Mouse (Mus musculus) heart, postnatal 0 days (tissue): ENCODE measurements around the gene Blzf1. TPM values are rescaled to one million over a fixed set of nuclear protein-coding genes. Genes with fewer than 3 reads are reported as not detected.
A peak's percentile ranks its signal among the peaks of the same experiment; 100 is the strongest.

Source experiments
- ATAC-seq: fragments of 200-750 bp; cut with Nextera tagmentation; 2 replicates; pipeline ENCODE4 v1.8.0; 2017; ENCODE audit warnings: low read depth, moderate number of reproducible peaks, moderate library complexity; ENCODE audit not compliant: insufficient read depth
- DNase-seq: peaks from one replicate; pipeline ENCODE4 v3.0.0-alpha.2; 2016; ENCODE audit warnings: low spot score
- H3K27ac ChIP-seq: fragments of 300-500 bp; sonication (generic); 2 replicates; pipeline ENCODE4 v1.5.1; 2014; ENCODE audit warnings: low read depth, mild to moderate bottlenecking
- H3K27me3 ChIP-seq: fragments of 300-500 bp; sonication (generic); 2 replicates; pipeline ENCODE4 v1.6.1; 2014; ENCODE audit warnings: low read length, mixed read lengths; ENCODE audit not compliant: control insufficient read depth, insufficient read depth
- H3K36me3 ChIP-seq: fragments of 300-500 bp; sonication (generic); replicated peaks from 2 replicates; pipeline ENCODE4 v1.6.1; 2014; ENCODE audit warnings: low read length, mixed read lengths; ENCODE audit not compliant: control insufficient read depth, insufficient read depth
- H3K4me1 ChIP-seq: fragments of 300-500 bp; sonication (generic); 2 replicates; pipeline ENCODE4 v1.6.1; 2014; ENCODE audit warnings: antibody characterized with exemption; ENCODE audit not compliant: control insufficient read depth, insufficient read depth
- H3K4me2 ChIP-seq: fragments of 300-500 bp; sonication (generic); 2 replicates; pipeline ENCODE4 v1.6.1; 2014; ENCODE audit warnings: low read depth, mild to moderate bottlenecking, low read length, moderate library complexity
- H3K4me3 ChIP-seq: fragments of 300-500 bp; sonication (generic); 2 replicates; pipeline ENCODE4 v1.5.1; 2014; ENCODE audit warnings: low read depth, low read length
- H3K9ac ChIP-seq: fragments of 300-500 bp; sonication (generic); replicated peaks from 2 replicates; pipeline ENCODE4 v1.6.1; 2014; ENCODE audit warnings: low read depth, low read length, mixed read lengths
- H3K9me3 ChIP-seq: fragments of 300-500 bp; sonication (generic); replicated peaks from 2 replicates; pipeline ENCODE4 v1.6.1; 2016; ENCODE audit warnings: low read length; ENCODE audit not compliant: control insufficient read depth
- CTCF ChIP-seq: IDR thresholded peaks from 2 replicates; pipeline ENCODE4 v1.5.1; 2016; ENCODE audit warnings: antibody characterized with exemption, control low read depth, low read depth
- EP300 ChIP-seq: IDR thresholded peaks from 2 replicates; pipeline ENCODE4 v1.6.1; 2016; ENCODE audit warnings: antibody characterized with exemption, low read depth
- WGBS: fragments of 180-500 bp; shearing (Covaris S2); extraction: QIAGEN DNeasy Blood & Tissue Kit; methylation state at CpG from one replicate; pipeline ENCODE4 v1.1.7; 2014; 5-methylcytosine and 5-hydroxymethylcytosine counted together
- polyA plus RNA-seq: library from polyadenylated mRNA; unstranded; fragments of >200 nt; fragmentation: Nextera tagmentation; extraction: Ambion mirVana; gene quantifications from 2 replicates; pipeline ENCODE4 v1.2.1, GENCODE M21; 2015
- total RNA-seq: library from RNA; depleted of rRNA; stranded (reverse); fragments of >200 nt; gene quantifications from 2 replicates; pipeline ENCODE4 v1.2.3, GENCODE M21; 2014; ENCODE audit warnings: low replicate concordance

The Blzf1 gene
- total and polyA plus RNA-seq, 2 experiments from 2014 or later: 16.3 to 27.3 TPM

- ATAC-seq: peak; percentile 14
- WGBS: 0% methylated on average over 33 of the region's 33 CpGs
Measured at GRCm38 (mm10) chr1:164249332-164249711, 58.0 kb downstream of the Blzf1 start.

DNA sequence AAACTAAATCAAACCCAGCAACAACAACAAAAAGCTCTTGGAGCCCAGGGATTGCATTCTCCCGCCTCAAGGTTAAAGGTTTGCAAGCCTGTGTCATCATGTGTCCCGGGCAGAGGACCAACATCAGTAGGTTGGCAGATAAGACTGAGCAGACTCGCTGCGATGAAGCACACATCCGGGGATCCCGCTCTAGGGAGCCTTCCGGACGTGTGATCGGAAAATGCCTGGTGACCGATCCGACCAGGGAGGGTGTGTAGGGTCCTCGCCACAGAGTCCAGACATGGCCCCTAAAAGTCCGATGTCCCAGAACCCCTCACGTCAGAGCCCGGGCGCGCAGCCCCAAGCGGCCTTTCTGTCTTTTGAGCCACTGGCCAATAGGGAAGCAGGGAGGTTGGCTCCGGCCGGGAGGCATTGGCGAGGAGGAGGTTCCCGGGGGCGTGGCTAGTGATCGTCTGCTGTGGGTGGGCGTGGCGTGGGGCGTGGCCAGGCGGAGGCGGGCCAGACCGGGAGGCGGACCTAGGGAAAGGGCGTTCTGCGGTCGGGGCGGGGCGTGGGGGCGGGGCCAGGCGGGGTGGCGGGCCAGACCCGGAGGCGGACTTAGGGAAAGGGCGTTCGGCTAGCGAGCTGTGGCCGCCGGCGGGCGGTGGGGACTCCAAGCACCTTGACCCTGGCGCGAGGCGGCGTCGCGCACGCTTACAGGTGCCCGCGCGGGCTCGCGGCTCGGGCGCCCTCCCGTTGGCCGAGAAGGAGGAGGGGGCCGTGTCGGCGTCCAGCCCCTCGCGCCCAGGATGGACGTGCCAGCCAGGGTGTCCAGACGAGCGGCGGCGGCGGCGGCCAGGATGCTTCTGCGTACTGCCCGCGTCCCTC lies 58.6 kb downstream of the Blzf1 start, which contains the start of gene Slc19a2:
Slc19a2 (plus strand) TSS at position 582 of the 867 bp plus-strand sequence.
- DNase-seq (peak; percentile 99), ATAC-seq (peak; percentile 94)
- TF ChIP-seq CTCF (no peak), EP300 (peak; percentile 45)
- peak within 1 kb of the TSS; percentile 69 for H3K9ac ChIP-seq
- peaks cover 25% of the 10 kb centered on the region for H3K4me1 ChIP-seq
- no peaks in the 10 kb centered on the region for H3K27me3 ChIP-seq
- H3K9me3 ChIP-seq: no peaks in the 10 kb centered on the region
- WGBS: under 1% methylated on average over 40 of the region's 79 CpGs
- peak within 1 kb of the TSS; percentile 94 for H3K27ac ChIP-seq
- H3K4me2 ChIP-seq: peak within 1 kb of the TSS; percentile 90
- H3K36me3 ChIP-seq: no peaks in the 10 kb centered on the region
- H3K4me3 ChIP-seq: peak within 1 kb of the TSS; percentile 73

More at GRCm38 (mm10) chr1:164249332-164249711, 58.0 kb downstream of the Blzf1 start:
- DNase-seq: peak; percentile 20
- H3K4me1 ChIP-seq: peaks cover 25% of the 10 kb centered on the region
- peak overlapping the region; percentile 94 for H3K27ac ChIP-seq
- H3K27me3 ChIP-seq: no peaks in the 10 kb centered on the region
- H3K36me3 ChIP-seq: no peaks in the 10 kb centered on the region
- peak overlapping the region; percentile 73 for H3K4me3 ChIP-seq
- no peaks in the 10 kb centered on the region for H3K9me3 ChIP-seq
- H3K9ac ChIP-seq: peak overlapping the region; percentile 69
- peak overlapping the region; percentile 90 for H3K4me2 ChIP-seq
- TF ChIP-seq EP300: no peak
- TF ChIP-seq CTCF: no peak

DNA sequence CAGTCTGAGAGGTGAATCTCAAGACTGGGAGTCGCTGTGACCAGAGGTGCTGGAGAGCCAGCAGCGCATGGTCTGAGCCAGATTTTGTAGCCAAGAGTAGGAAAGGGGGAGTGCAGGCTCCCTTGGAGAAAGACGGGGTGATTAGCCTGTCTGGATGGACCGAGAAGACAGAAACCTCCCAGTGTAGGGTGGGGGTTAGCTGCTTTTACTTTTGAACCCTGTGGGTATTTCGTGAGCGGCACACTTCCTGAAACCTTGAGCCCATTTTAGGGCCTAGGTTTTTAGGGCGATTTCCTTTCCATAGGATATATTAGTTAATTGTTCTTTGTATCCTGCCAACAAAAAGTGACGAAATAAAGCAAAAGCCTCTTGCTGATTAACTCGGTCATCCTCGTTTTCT lies 59.3 kb downstream of the Blzf1 start:
- peak overlapping the region; percentile 90 for H3K4me2 ChIP-seq
- peak overlapping the region; percentile 73 for H3K4me3 ChIP-seq
- H3K9ac ChIP-seq: peak overlapping the region; percentile 54
- ATAC-seq: no peak
- DNase-seq: peak; percentile 36
- no peaks in the 10 kb centered on the region for H3K36me3 ChIP-seq
- H3K27me3 ChIP-seq: no peaks in the 10 kb centered on the region
- peak overlapping the region; percentile 94 for H3K27ac ChIP-seq
- no peaks in the 10 kb centered on the region for H3K9me3 ChIP-seq
- 9% methylated on average over 10 of the region's 10 CpGs for WGBS
- TF ChIP-seq CTCF (no peak), EP300 (no peak)
- H3K4me1 ChIP-seq: peaks cover 25% of the 10 kb centered on the region

DNA sequence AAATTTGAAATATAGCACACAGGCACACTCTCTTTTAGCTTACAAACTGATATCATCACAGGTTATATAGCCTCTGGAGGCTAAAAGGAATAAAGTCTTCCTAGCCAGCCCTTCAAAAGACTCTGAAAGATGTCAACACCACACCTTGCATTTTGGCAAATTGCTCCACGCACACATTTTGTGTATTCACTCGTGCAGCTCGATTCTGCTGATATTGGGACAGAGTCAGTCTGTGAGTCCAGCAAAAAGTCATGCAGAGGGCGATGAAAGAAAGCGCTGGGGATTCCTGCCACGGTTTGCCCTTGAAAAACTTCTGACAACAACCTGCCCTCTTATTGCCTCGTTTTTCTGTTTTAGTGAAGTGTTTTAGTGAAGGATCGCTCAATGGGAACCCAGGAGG lies 59.8 kb downstream of the Blzf1 start:
- Histone ChIP-seq H3K4me1 (peaks cover 25% of the 10 kb centered on the region), H3K9me3 (no peaks in the 10 kb centered on the region), H3K27me3 (no peaks in the 10 kb centered on the region), H3K36me3 (no peaks in the 10 kb centered on the region), H3K27ac (peak overlapping the region; percentile 94), H3K4me3 (peak overlapping the region; percentile 73), H3K4me2 (peak overlapping the region; percentile 90), H3K9ac (peak overlapping the region; percentile 54)
- no peak for DNase-seq
- no peak for TF ChIP-seq EP300
- no peak for TF ChIP-seq CTCF
- no peak for ATAC-seq
- WGBS: 37% methylated on average over 8 of the region's 8 CpGs

DNA sequence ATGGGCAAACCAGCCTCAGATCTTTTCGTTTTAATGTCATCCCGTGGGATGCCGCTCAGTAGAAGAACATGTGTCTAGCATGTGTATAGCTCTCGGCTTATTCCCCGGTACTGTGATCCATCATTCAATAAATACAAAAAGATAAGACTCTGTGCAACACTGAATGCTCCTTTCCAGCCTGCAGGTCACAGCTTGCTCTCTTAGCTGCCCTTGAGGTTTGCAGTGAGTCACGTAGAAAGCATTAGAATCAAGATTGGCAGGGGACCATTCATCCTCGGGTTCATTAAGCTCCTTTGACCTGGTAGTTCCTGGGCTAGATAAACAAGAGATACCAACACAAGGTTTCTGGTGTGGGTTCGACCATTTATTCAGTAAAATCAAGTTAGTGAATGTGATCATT lies 64.5 kb downstream of the Blzf1 start:
- Histone ChIP-seq H3K4me1 (peaks cover 7% of the 10 kb centered on the region), H3K4me3 (no peak overlapping the region), H3K9me3 (no peaks in the 10 kb centered on the region), H3K27me3 (no peaks in the 10 kb centered on the region), H3K36me3 (no peaks in the 10 kb centered on the region), H3K9ac (no peak overlapping the region), H3K4me2 (no peak overlapping the region), H3K27ac (no peak overlapping the region)
- DNase-seq: no peak
- WGBS: 44% methylated on average over 8 of the region's 8 CpGs
- no peak for ATAC-seq
- TF ChIP-seq CTCF: no peak
